Mouse (Mus musculus) liver, embryonic 14.5 days (tissue): Measurements from ENCODE around the gene Elovl3. TPM values are rescaled to one million over a fixed set of nuclear protein-coding genes. Genes with fewer than 3 reads are reported as not detected.

Experiments used
- ATAC-seq: fragments of 200-750 bp; cut with Nextera tagmentation; 2 replicates; pipeline ENCODE4 v1.8.0; 2017; ENCODE audit warnings: moderate number of reproducible peaks, mild to moderate bottlenecking, moderate library complexity; ENCODE audit not compliant: insufficient read depth
- DNase-seq, 3 experiments: peaks; one replicate each; pipeline ENCODE4 v3.0.0-alpha.2; 2012 to 2013; ENCODE audit warnings: low read depth in 3 of 3, low spot score in 3 of 3
- H3K27ac ChIP-seq: fragments of 300-500 bp; sonication (generic); 2 replicates; pipeline ENCODE4 v1.5.1; 2014; ENCODE audit warnings: moderate library complexity, mild to moderate bottlenecking, control low read depth, inconsistent platforms
- H3K27me3 ChIP-seq: fragments of 300-500 bp; sonication (generic); 2 replicates; pipeline ENCODE4 v1.6.1; 2014; ENCODE audit warnings: mild to moderate bottlenecking, low read length, moderate library complexity; ENCODE audit not compliant: control insufficient read depth, insufficient read depth
- H3K36me3 ChIP-seq: fragments of 300-500 bp; sonication (generic); replicated peaks from 2 replicates; pipeline ENCODE4 v1.6.1; 2014; ENCODE audit warnings: low read depth; ENCODE audit not compliant: control insufficient read depth, insufficient read depth
- H3K4me1 ChIP-seq, 2 experiments: fragments of 200-500 bp in 1 of 2; fragments of 300-500 bp in 1 of 2; sonication (generic) in 1 of 2; replicated peaks; 2 replicates each; pipeline ENCODE4 v1.6.1; 2012 to 2014; ENCODE audit warnings: antibody characterized with exemption in 1 of 2, inconsistent platforms in 1 of 2, low read length in 1 of 2; ENCODE audit not compliant: control insufficient read depth in 2 of 2, insufficient read depth in 2 of 2
- H3K4me2 ChIP-seq: fragments of 300-500 bp; sonication (generic); 2 replicates; pipeline ENCODE4 v1.6.1; 2014; ENCODE audit warnings: low read depth, mild to moderate bottlenecking, control low read depth, moderate library complexity
- H3K4me3 ChIP-seq, 2 experiments: fragments of 200-500 bp in 1 of 2; fragments of 300-500 bp in 1 of 2; sonication (generic) in 1 of 2; 2 replicates each; pipeline ENCODE4 v1.5.1; 2012 to 2014; ENCODE audit warnings: low read depth in 2 of 2, low read length in 2 of 2, mild to moderate bottlenecking in 2 of 2, control low read depth in 1 of 2, inconsistent platforms in 1 of 2, moderate library complexity in 1 of 2; ENCODE audit not compliant: insufficient read depth in 1 of 2
- H3K9ac ChIP-seq: fragments of 300-500 bp; sonication (generic); replicated peaks from 2 replicates; pipeline ENCODE4 v1.6.1; 2014; ENCODE audit warnings: mild to moderate bottlenecking, control low read depth, moderate library complexity
- H3K9me3 ChIP-seq: fragments of 300-500 bp; sonication (generic); 2 replicates; pipeline ENCODE4 v1.6.1; 2016; ENCODE audit warnings: low read length, mixed read lengths; ENCODE audit not compliant: control insufficient read depth
- CTCF ChIP-seq: IDR thresholded peaks from 2 replicates; pipeline ENCODE4 v1.5.1; 2016; ENCODE audit warnings: antibody characterized with exemption, low read depth, control low read depth
- EP300 ChIP-seq: IDR thresholded peaks from 2 replicates; pipeline ENCODE4 v1.6.1; 2016; ENCODE audit warnings: antibody characterized with exemption, low read depth
- WGBS: fragments of 180-500 bp; shearing (Covaris S2); extraction: QIAGEN DNeasy Blood & Tissue Kit; methylation state at CpG from one replicate; pipeline ENCODE4 v1.1.7; 2014; ENCODE audit not compliant: insufficient replicate concordance; 5-methylcytosine and 5-hydroxymethylcytosine counted together
- polyA plus RNA-seq, 2 experiments: library from polyadenylated mRNA; depleted of rRNA in 1 of 2; stranded (reverse) in 1 of 2; unstranded in 1 of 2; fragments of >200 nt; fragmentation: Nextera tagmentation in 1 of 2; extraction: Ambion mirVana in 1 of 2; gene quantifications; 2 replicates each; pipeline versions ENCODE4 v1.2.1 to v1.2.3; 2012 to 2014

The Elovl3 gene
- polyA plus RNA-seq, 2 experiments, result 0.02 TPM; not detected in 1

DNA sequence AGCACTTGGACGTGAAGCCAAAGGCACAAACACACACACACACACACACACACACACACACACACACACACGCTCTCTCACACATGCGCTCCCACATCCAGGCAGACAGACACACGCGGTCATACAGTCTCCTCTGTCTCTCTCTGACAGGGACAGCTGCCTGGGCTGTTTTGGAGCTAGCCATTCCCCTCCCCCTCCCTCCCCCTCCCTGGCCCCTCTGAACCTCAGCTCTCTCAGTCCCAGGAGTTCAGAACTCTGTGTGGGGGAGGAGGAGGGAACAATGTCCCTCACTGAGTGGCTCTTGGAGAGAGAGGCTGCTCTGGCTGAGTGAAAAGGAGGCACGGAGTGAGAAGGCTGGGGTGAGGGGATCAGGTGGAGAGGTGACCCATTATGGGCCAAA lies 9.4 kb downstream of the Elovl3 start:
- Histone ChIP-seq H3K27me3 (peaks cover 84% of the 10 kb centered on the region), H3K9ac (no peak overlapping the region), H3K36me3 (no peaks in the 10 kb centered on the region), H3K4me3 (no peak overlapping the region), H3K9me3 (no peaks in the 10 kb centered on the region), H3K27ac (no peak overlapping the region), H3K4me1 (peaks cover 3 to 6% of the 10 kb centered on the region in 2 experiments), H3K4me2 (no peak overlapping the region)
- DNase-seq, result no peak
- WGBS, result 35% methylated on average over 6 of the region's 6 CpGs
- ATAC-seq, result no peak
- no peak for TF ChIP-seq EP300
- no peak for TF ChIP-seq CTCF

DNA sequence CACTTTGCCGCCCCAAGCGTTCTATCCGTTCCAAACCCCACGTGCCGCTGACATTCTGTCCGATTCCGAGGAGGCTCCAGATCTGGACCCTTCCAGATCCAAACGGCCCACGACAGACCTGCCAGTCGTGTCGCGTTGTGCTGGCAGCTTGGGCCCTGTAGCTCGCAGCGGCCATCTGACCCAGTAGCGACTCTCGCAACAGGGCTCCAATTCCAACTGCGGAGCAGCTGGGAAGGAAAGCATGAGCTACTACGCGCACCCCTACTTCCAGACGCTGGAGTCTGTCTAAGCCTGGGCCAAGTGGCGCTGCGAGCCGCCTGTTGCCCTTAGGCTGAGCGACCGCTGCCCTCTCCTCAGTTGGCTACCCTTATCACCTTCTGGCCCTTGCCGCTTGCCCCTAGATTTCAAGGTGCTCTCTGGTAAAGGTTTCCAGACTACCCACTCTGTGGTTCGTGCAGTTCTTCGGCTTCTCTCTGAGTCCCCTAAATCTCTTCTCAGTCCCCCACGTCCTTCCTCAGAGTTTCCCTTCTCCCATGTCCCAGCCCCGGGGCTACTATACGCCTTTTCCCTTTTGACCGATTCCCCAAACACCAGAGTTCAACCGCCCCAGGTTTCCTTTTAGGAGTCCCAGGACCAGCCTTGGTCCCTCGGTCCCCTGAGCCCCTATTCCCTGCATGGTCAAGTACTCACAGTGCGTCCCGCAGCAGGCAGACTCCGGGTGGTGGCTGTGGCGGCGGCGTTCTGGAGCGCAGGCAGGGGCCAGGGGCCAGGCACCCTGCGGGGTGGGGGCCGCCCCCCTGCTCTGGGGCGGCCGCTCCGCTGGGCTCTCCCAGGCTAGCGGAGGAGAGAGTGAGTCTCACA lies 16.0 kb downstream of the Elovl3 start, which contains the start of gene Pitx3:
Pitx3 (minus strand) TSS at position 816 of the 861 bp plus-strand sequence.
- no peak for DNase-seq
- Histone ChIP-seq H3K27ac (no peak within 1 kb of the TSS), H3K9me3 (no peaks in the 10 kb centered on the region), H3K36me3 (no peaks in the 10 kb centered on the region), H3K4me1 (peaks cover 0 to 4% of the 10 kb centered on the region in 2 experiments; a peak in 3 of 4 replicates), H3K27me3 (peaks cover 78% of the 10 kb centered on the region), H3K4me3 (peak within 1 kb of the TSS; percentile 28 to 49), H3K4me2 (peak within 1 kb of the TSS; percentile 69), H3K9ac (no peak within 1 kb of the TSS)
- no peak for ATAC-seq
- TF ChIP-seq CTCF (no peak), EP300 (no peak)
- WGBS, result 2% methylated on average over 46 of the region's 47 CpGs

DNA sequence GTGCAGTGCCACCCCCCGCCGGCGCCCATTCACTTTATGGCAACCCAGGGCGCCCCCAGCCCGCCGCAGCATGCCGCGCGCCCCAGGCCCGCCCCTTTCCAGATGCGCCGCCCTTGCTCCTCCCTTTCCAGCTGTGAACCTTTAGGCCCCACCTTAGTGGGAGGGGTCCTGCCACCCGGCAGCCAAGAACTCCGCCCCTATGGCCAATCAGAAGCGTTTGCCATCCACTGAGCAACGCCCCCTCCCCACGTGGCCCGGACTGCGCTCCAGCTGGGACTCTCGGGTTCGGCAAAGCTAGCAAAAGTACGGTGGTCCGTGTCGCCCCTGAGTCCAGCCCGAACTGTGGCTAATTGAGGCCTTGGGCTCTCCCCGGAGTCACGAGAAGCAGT lies 16.7 kb downstream of the Elovl3 start:
- Histone ChIP-seq H3K4me2 (peak overlapping the region; percentile 69), H3K4me1 (peaks cover 2 to 5% of the 10 kb centered on the region in 2 experiments), H3K27me3 (peaks cover 72% of the 10 kb centered on the region), H3K27ac (no peak overlapping the region), H3K9ac (no peak overlapping the region), H3K9me3 (no peaks in the 10 kb centered on the region), H3K4me3 (peak overlapping the region; percentile 28 to 49), H3K36me3 (no peaks in the 10 kb centered on the region)
- 1% methylated on average over 26 of the region's 27 CpGs for WGBS
- DNase-seq (peak; percentile 73 to 74 (median 73)), ATAC-seq (peak; percentile 40; the same call in 1 of the 2 replicates)
- no peak for TF ChIP-seq CTCF
- TF ChIP-seq EP300, result no peak

DNA sequence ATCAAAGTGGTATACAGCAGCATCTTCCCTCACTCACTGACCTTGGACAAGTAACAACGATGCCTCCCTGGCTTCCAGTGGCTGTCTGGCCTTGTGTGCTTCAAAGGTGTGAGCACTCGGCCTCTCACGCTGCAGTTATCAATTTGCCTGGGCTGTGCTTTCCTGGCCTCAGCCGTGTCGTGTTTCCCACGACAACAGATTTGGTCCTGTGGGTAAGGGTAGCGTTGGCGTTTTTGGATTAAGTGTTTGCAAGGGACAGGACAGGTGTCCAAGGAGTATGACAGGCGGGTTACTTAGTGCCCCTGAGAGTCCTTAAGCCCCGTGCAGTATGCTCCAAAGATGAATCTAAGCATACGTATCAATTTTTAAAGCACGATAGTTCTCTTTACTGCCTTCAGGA lies 17.4 kb downstream of the Elovl3 start:
- Histone ChIP-seq H3K36me3 (no peaks in the 10 kb centered on the region), H3K27ac (no peak overlapping the region), H3K4me2 (peak overlapping the region; percentile 69), H3K4me1 (peaks cover 9 to 11% of the 10 kb centered on the region in 2 experiments), H3K9ac (no peak overlapping the region), H3K9me3 (no peaks in the 10 kb centered on the region), H3K4me3 (no peak overlapping the region), H3K27me3 (peaks cover 66% of the 10 kb centered on the region)
- DNase-seq (no peak), ATAC-seq (no peak)
- TF ChIP-seq CTCF (no peak), EP300 (no peak)
- WGBS, result 25% methylated on average over 12 of the region's 12 CpGs

DNA sequence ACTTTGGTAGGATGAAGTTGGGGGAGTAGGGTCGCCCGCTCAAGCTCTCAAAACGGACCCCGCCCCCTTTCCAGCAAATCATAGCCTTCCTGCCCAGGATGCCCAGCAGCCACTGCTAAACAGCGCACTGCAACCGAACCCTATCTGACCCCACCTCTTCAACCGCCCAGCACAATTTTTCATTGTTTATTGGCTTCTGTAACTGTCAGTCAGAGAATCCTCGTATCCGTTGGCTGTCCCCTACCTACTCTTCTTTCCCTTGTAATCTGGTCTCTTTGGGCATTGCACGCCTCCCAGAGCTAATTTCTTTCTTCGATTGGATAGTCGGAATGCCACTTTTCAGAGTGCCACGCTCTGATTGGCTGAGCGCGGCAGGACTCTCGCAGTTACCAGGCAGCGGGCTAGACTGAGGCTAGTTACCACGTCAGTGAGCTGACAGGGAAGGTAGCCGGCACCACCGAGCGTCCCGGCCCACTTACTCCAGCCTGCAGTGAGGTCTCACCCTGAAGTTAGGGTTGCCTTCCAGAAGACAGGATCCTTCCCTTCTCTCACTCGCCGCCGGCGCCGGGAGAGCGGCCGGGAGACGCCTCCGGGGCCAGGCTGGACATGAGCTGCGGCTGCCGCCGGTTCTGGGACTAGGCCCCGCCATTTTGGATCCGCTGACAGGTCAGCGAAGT lies 20.6 kb downstream of the Elovl3 start, which contains the start of gene Gbf1:
Gbf1 (plus strand) TSS at position 383 of the 677 bp plus-strand sequence.
- H3K27me3 ChIP-seq, result peaks cover 35% of the 10 kb centered on the region
- H3K9ac ChIP-seq, result peak within 1 kb of the TSS; percentile 64
- no peaks in the 10 kb centered on the region for H3K36me3 ChIP-seq
- DNase-seq (peak; percentile 97 to 98 (median 98)), ATAC-seq (peak; percentile 96)
- WGBS, result under 1% methylated on average over 37 of the region's 37 CpGs
- H3K4me1 ChIP-seq, result peaks cover 10 to 11% of the 10 kb centered on the region in 2 experiments
- H3K9me3 ChIP-seq, result no peaks in the 10 kb centered on the region
- TF ChIP-seq EP300 (no peak), CTCF (no peak; the same call in 1 of the 2 replicates)
- H3K4me3 ChIP-seq, result peak within 1 kb of the TSS; percentile 67 to 74
- H3K4me2 ChIP-seq, result peak within 1 kb of the TSS; percentile 83
- H3K27ac ChIP-seq, result no peak within 1 kb of the TSS
